Mouse (Mus musculus): ENCODE measurements around the gene Myo3b. TPM values are rescaled to one million over a fixed set of nuclear protein-coding genes. Genes with fewer than 3 reads are reported as not detected.

Myo3b gene
- polyA plus RNA-seq, 1 experiment from 2014 or later, result not detected

- no peak overlapping the region for H3K4me2 ChIP-seq
- H3K9ac ChIP-seq, result no peak overlapping the region
- H3K4me1 ChIP-seq (replicated peaks), result no peaks in the 10 kb centered on the region
- no peak overlapping the region for H3K4me3 ChIP-seq (replicated peaks)
- no peaks in the 10 kb centered on the region for H3K9me3 ChIP-seq (replicated peaks)
- 12% methylated on average over 4 of the region's 4 CpGs for WGBS (ENCODE audit: insufficient replicate concordance)
- no peak overlapping the region for H3K27ac ChIP-seq
- H3K27me3 ChIP-seq, result no peaks in the 10 kb centered on the region; the same call in 1 of the 2 replicates
- no peak for ATAC-seq (ENCODE audit: low read depth)
- H3K36me3 ChIP-seq, result no peaks in the 10 kb centered on the region
- DNase-seq, result no peak
These were observed 404.1 kb downstream of the Myo3b start for GRCm38 (mm10) chr2:70443035-70443434.

- no peak for DNase-seq
- no peak for ATAC-seq (ENCODE audit: low read depth)
- no peaks in the 10 kb centered on the region for H3K4me1 ChIP-seq (replicated peaks)
- no peaks in the 10 kb centered on the region; the same call in 1 of the 2 replicates for H3K27me3 ChIP-seq
- H3K9ac ChIP-seq, result no peak overlapping the region
- H3K4me3 ChIP-seq (replicated peaks), result no peak overlapping the region
- no peaks in the 10 kb centered on the region for H3K9me3 ChIP-seq (replicated peaks)
- H3K27ac ChIP-seq, result no peak overlapping the region
- H3K4me2 ChIP-seq, result no peak overlapping the region
- WGBS (ENCODE audit: insufficient replicate concordance), result 6% methylated on average over 7 of the region's 7 CpGs
- no peaks in the 10 kb centered on the region for H3K36me3 ChIP-seq
These were observed 405.2 kb downstream of the Myo3b start for GRCm38 (mm10) chr2:70444141-70444540.

- Histone ChIP-seq H3K4me3 (replicated peaks) (no peak overlapping the region), H3K4me1 (replicated peaks) (no peaks in the 10 kb centered on the region), H3K27me3 (peaks cover 5% of the 10 kb centered on the region; the same call in 1 of the 2 replicates), H3K36me3 (no peaks in the 10 kb centered on the region), H3K9ac (no peak overlapping the region), H3K27ac (no peak overlapping the region), H3K9me3 (replicated peaks) (no peaks in the 10 kb centered on the region), H3K4me2 (0 out of 2 replicates have a peak overlapping the region, but pooled peaks have one; percentile 21)
- DNase-seq (no peak), ATAC-seq (ENCODE audit: low read depth) (no peak)
- WGBS (ENCODE audit: insufficient replicate concordance), result 8% methylated on average over 12 of the region's 12 CpGs
These were observed 417.3 kb downstream of the Myo3b start for GRCm38 (mm10) chr2:70456205-70456604.

- DNase-seq, result no peak
- no peaks in the 10 kb centered on the region for H3K9me3 ChIP-seq (replicated peaks)
- no peak overlapping the region for H3K27ac ChIP-seq
- ATAC-seq (ENCODE audit: low read depth), result no peak
- H3K27me3 ChIP-seq, result no peaks in the 10 kb centered on the region
- H3K9ac ChIP-seq, result no peak overlapping the region
- H3K4me2 ChIP-seq, result no peak overlapping the region
- H3K4me1 ChIP-seq (replicated peaks), result no peaks in the 10 kb centered on the region
- H3K36me3 ChIP-seq, result no peaks in the 10 kb centered on the region
- H3K4me3 ChIP-seq (replicated peaks), result no peak overlapping the region
- WGBS (ENCODE audit: insufficient replicate concordance), result 35% methylated on average over 1 of the region's 1 CpGs
These were observed 424.7 kb downstream of the Myo3b start for GRCm38 (mm10) chr2:70463606-70464005.

GRCm38 (mm10) chr2:70471136-70471535, 432.2 kb downstream of the Myo3b start:
- Histone ChIP-seq H3K4me3 (replicated peaks) (no peak overlapping the region), H3K36me3 (no peaks in the 10 kb centered on the region), H3K4me2 (no peak overlapping the region), H3K9me3 (replicated peaks) (no peaks in the 10 kb centered on the region), H3K9ac (no peak overlapping the region), H3K4me1 (replicated peaks) (peaks cover 16% of the 10 kb centered on the region), H3K27ac (no peak overlapping the region), H3K27me3 (peaks cover 72% of the 10 kb centered on the region)
- ATAC-seq (ENCODE audit: low read depth) (no peak), DNase-seq (no peak)
- WGBS (ENCODE audit: insufficient replicate concordance), result 13% methylated on average over 5 of the region's 5 CpGs

- no peak for ATAC-seq (ENCODE audit: low read depth)
- 1% methylated on average over 48 of the region's 48 CpGs for WGBS (ENCODE audit: insufficient replicate concordance)
- H3K27ac ChIP-seq, result no peak overlapping the region
These were observed 433.1 kb downstream of the Myo3b start for GRCm38 (mm10) chr2:70471861-70472620.

More at GRCm38 (mm10) chr2:70471861-70472620, 433.1 kb downstream of the Myo3b start:
- peaks cover 81% of the 10 kb centered on the region for H3K27me3 ChIP-seq
- H3K36me3 ChIP-seq, result no peaks in the 10 kb centered on the region
- H3K9me3 ChIP-seq (replicated peaks), result no peaks in the 10 kb centered on the region
- DNase-seq, result no peak
- peak overlapping the region; percentile 49 for H3K4me2 ChIP-seq
- peaks cover 25% of the 10 kb centered on the region for H3K4me1 ChIP-seq (replicated peaks)
- H3K9ac ChIP-seq, result no peak overlapping the region
- H3K4me3 ChIP-seq (replicated peaks), result peak overlapping the region; percentile 23

Other genes starting within 250 kb of the Myo3b start
- gene Ccdc173, start 249.6 kb upstream of the Myo3b start, polyA plus RNA-seq (2015; fragmentation: Nextera tagmentation; extraction: Ambion mirVana), result 0.21 and 0.28 TPM in 2 replicates
- gene Phospho2, start 249.5 kb upstream of the Myo3b start, polyA plus RNA-seq (2015; fragmentation: Nextera tagmentation; extraction: Ambion mirVana), result 13.0 and 18.1 TPM in 2 replicates
- 20.2 and 24.7 TPM in 2 replicates for gene Klhl23, start 217.2 kb upstream of the Myo3b start, polyA plus RNA-seq (2015; fragmentation: Nextera tagmentation; extraction: Ambion mirVana)
- 204 and 266 TPM in 2 replicates for gene Ssb, start 177.6 kb upstream of the Myo3b start, polyA plus RNA-seq (2015; fragmentation: Nextera tagmentation; extraction: Ambion mirVana)
- gene Mettl5, start 153.5 kb upstream of the Myo3b start, polyA plus RNA-seq (2015; fragmentation: Nextera tagmentation; extraction: Ambion mirVana), result 40.8 and 42.1 TPM in 2 replicates
- gene Ubr3, start 141.9 kb upstream of the Myo3b start, polyA plus RNA-seq (2015; fragmentation: Nextera tagmentation; extraction: Ambion mirVana), result 5.1 and 6.0 TPM in 2 replicates

Data from liver, embryonic 13.5 days (tissue).